Mouse (Mus musculus) small intestine, adult 2 months (tissue): Measurements from ENCODE around the gene Itgb3.

ENCODE experiments used
- CTCF ChIP-seq: fragments of 200-500 bp; IDR thresholded peaks from 2 replicates; pipeline ENCODE4 v1.5.1; 2012; ENCODE audit warnings: low read depth, mild to moderate bottlenecking, control low read depth, inconsistent platforms, low read length, moderate library complexity, mixed read lengths; ENCODE audit not compliant: insufficient replicate concordance, insufficient read length; ENCODE audit errors: extremely low read depth
- POLR2A ChIP-seq: fragments of 200-500 bp; IDR thresholded peaks from 2 replicates; pipeline ENCODE4 v1.6.1; 2012; ENCODE audit warnings: low read depth, mild to moderate bottlenecking, control low read depth, inconsistent platforms, low read length, moderate library complexity

- TF ChIP-seq POLR2A (no peak), CTCF (no peak)
Observed at GRCm38 (mm10) chr11:104664441-104664840, 56.6 kb downstream of the Itgb3 start.
